Comparison of ENCODE assay signal across 32 mouse cellular contexts in the genomic region with DNA sequence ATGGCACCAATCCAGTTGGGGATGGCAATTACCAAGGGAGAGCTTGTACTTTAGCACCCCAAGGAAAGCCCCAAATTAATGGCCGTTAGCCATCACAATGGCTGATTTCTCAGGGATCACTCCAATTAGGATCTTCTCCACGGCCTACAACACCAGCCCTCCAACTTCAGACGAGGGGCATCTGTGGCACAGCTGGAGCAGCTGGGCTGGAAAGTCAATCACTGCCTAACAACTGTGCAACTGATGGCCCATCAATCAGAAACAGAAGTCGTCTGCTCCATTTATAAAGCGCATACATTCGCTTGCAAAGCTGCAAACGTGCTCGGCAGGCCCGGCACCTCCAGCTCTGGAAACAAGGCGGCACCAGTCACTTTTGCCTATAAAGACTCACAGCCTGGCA.
DNase-seq lines count a peak whose midpoint lies in the region; ATAC-seq and TF ChIP-seq lines count a peak whose summit lies in the region.
"Had no signal": no experiment of that assay in that cellular context is flagged by ENCODE, and none has a peak within 500 bp of the region (broad histone marks: within the 10 kb centered on the region; RNA-seq: fewer than 3 reads in every experiment).

No protein-coding gene starts in this region.

- TF ChIP-seq POLR2A in brain, embryonic 14.5 days (IDR thresholded peaks at IDR 0.05; ENCODE audit: borderline replicate concordance, extremely low read depth, insufficient read depth, insufficient read length, poor library complexity, severe bottlenecking): no peak
- TF ChIP-seq POLR2A in limb, embryonic 14.5 days (IDR thresholded peaks at IDR 0.05; ENCODE audit: borderline replicate concordance, extremely low read depth, insufficient read depth, insufficient read length): no peak

- TF ChIP-seq CTCF in brain, embryonic 14.5 days (IDR thresholded peaks at IDR 0.05; ENCODE audit: borderline replicate concordance, extremely low read depth, insufficient read depth, insufficient read length): no peak
- TF ChIP-seq CTCF in lung, postnatal 0 days (IDR thresholded peaks at IDR 0.05): no peak

- WGBS in forebrain, embryonic 14.5 days: 51% methylated on average over 10 of the region's 10 CpGs
- 71% methylated on average over 10 of the region's 10 CpGs for WGBS in forebrain, embryonic 11.5 days
- WGBS in limb, embryonic 14.5 days: 24% methylated on average over 10 of the region's 10 CpGs
- 79% methylated on average over 10 of the region's 10 CpGs for WGBS in lung, postnatal 0 days

- no peak overlapping the region for H3K27ac ChIP-seq in forebrain, embryonic 14.5 days (ENCODE audit: low read depth, low read length)
- no peak overlapping the region for H3K27ac ChIP-seq in forebrain, embryonic 11.5 days (ENCODE audit: low read depth, low read length)
- no peak overlapping the region; the same call in 1 of the 2 replicates for H3K27ac ChIP-seq in limb, embryonic 14.5 days (replicated peaks; ENCODE audit: low read depth, low read length)
- H3K27ac ChIP-seq in lung, postnatal 0 days (ENCODE audit: low read length): no peak overlapping the region
- H3K27ac ChIP-seq: embryonic facial prominence, embryonic 15.5 days; forebrain, embryonic 13.5 days; hindbrain, embryonic 13.5 days; liver, embryonic 14.5 days; midbrain, embryonic 12.5 days; stomach, postnatal 0 days had no signal

- no peak overlapping the region for H3K4me3 ChIP-seq in forebrain, embryonic 14.5 days (ENCODE audit: low read depth, low read length)
- H3K4me3 ChIP-seq in forebrain, embryonic 11.5 days (ENCODE audit: low read depth, low read length): no peak overlapping the region
- H3K4me3 ChIP-seq in limb, embryonic 14.5 days (replicated peaks; ENCODE audit: low read length): no peak overlapping the region
- no peak overlapping the region for H3K4me3 ChIP-seq in lung, postnatal 0 days (ENCODE audit: low read depth, low read length)
- H3K4me3 ChIP-seq: embryonic facial prominence, embryonic 15.5 days; forebrain, embryonic 13.5 days; hindbrain, embryonic 13.5 days; midbrain, embryonic 12.5 days; myocyte had no signal

- H3K9ac ChIP-seq in forebrain, embryonic 14.5 days (ENCODE audit: low read length): no peak overlapping the region
- H3K9ac ChIP-seq in forebrain, embryonic 11.5 days (ENCODE audit: low read length): no peak overlapping the region
- H3K9ac ChIP-seq in limb, embryonic 14.5 days (ENCODE audit: low read depth, low read length, severe bottlenecking): no peak overlapping the region
- no peak overlapping the region for H3K9ac ChIP-seq in lung, postnatal 0 days (replicated peaks; ENCODE audit: low read depth)
- H3K9ac ChIP-seq: embryonic facial prominence, embryonic 15.5 days; forebrain, embryonic 13.5 days; hindbrain, embryonic 13.5 days; liver, embryonic 14.5 days; midbrain, embryonic 12.5 days had no signal

- TF ChIP-seq EP300 in lung, postnatal 0 days (IDR thresholded peaks at IDR 0.05): no peak

- H3K9me3 ChIP-seq in forebrain, embryonic 14.5 days (replicated peaks; ENCODE audit: control insufficient read depth, low read length): no peaks in the 10 kb centered on the region
- no peaks in the 10 kb centered on the region for H3K9me3 ChIP-seq in forebrain, embryonic 11.5 days (ENCODE audit: control insufficient read depth, low read length)
- no peaks in the 10 kb centered on the region for H3K9me3 ChIP-seq in limb, embryonic 14.5 days (ENCODE audit: control insufficient read depth, low read length)
- H3K9me3 ChIP-seq in lung, postnatal 0 days (ENCODE audit: low read length): peaks cover 4% of the 10 kb centered on the region; the same call in 1 of the 2 replicates
- H3K9me3 ChIP-seq: embryonic facial prominence, embryonic 15.5 days; hindbrain, embryonic 13.5 days; midbrain, embryonic 12.5 days had no signal

- H3K27me3 ChIP-seq in forebrain, embryonic 14.5 days (replicated peaks; ENCODE audit: control insufficient read depth, insufficient read depth, low read length): no peaks in the 10 kb centered on the region
- no peaks in the 10 kb centered on the region for H3K27me3 ChIP-seq in forebrain, embryonic 11.5 days (ENCODE audit: control insufficient read depth, insufficient read depth, low read length)
- no peaks in the 10 kb centered on the region for H3K27me3 ChIP-seq in limb, embryonic 14.5 days (ENCODE audit: control insufficient read depth, insufficient read depth, low read length)
- H3K27me3 ChIP-seq in lung, postnatal 0 days (replicated peaks; ENCODE audit: insufficient read depth, low read length): no peaks in the 10 kb centered on the region
- H3K27me3 ChIP-seq: forebrain, embryonic 13.5 days; midbrain, embryonic 12.5 days had no signal

- no peaks in the 10 kb centered on the region for H3K4me1 ChIP-seq in forebrain, embryonic 14.5 days (ENCODE audit: control insufficient read depth, insufficient read depth, low read length)
- H3K4me1 ChIP-seq in forebrain, embryonic 11.5 days (replicated peaks; ENCODE audit: control insufficient read depth, insufficient read depth, low read length): no peaks in the 10 kb centered on the region
- H3K4me1 ChIP-seq in limb, embryonic 14.5 days (ENCODE audit: control insufficient read depth, insufficient read depth, low read length): peaks cover 43% of the 10 kb centered on the region
- H3K4me1 ChIP-seq in lung, postnatal 0 days (ENCODE audit: insufficient read depth, low read depth, low read length): no peaks in the 10 kb centered on the region
- H3K4me1 ChIP-seq: midbrain, embryonic 12.5 days had no signal

- ATAC-seq in forebrain, embryonic 14.5 days: no peak
- no peak for ATAC-seq in forebrain, embryonic 11.5 days (replicated peaks; ENCODE audit: low FRiP score)
- ATAC-seq in limb, embryonic 14.5 days (ENCODE audit: low FRiP score, low read depth): peak; percentile 46; the same call in 1 of the 2 replicates
- ATAC-seq in cerebellum, adult (ENCODE audit: insufficient number of reproducible peaks, low FRiP score, low TSS enrichment): no peak
- ATAC-seq in lung, postnatal 0 days: no peak
- ATAC-seq: forebrain, embryonic 13.5 days; intestine, postnatal 0 days; Patski had no signal

- H3K36me3 ChIP-seq in forebrain, embryonic 14.5 days (ENCODE audit: control insufficient read depth, insufficient read depth, low read length): no peaks in the 10 kb centered on the region
- no peaks in the 10 kb centered on the region for H3K36me3 ChIP-seq in forebrain, embryonic 11.5 days (ENCODE audit: control insufficient read depth, insufficient read depth, low read length)
- H3K36me3 ChIP-seq in limb, embryonic 14.5 days (ENCODE audit: control insufficient read depth, insufficient read depth, low read length): no peaks in the 10 kb centered on the region
- H3K36me3 ChIP-seq in lung, postnatal 0 days (ENCODE audit: insufficient read depth, low read length): no peaks in the 10 kb centered on the region
- H3K36me3 ChIP-seq: embryonic facial prominence, embryonic 15.5 days; hindbrain, embryonic 13.5 days; midbrain, embryonic 12.5 days had no signal

- no peak overlapping the region for H3K4me2 ChIP-seq in forebrain, embryonic 14.5 days (ENCODE audit: low read length)
- no peak overlapping the region for H3K4me2 ChIP-seq in forebrain, embryonic 11.5 days (ENCODE audit: low read depth, low read length, severe bottlenecking)
- H3K4me2 ChIP-seq in limb, embryonic 14.5 days (replicated peaks; ENCODE audit: low read depth, low read length, severe bottlenecking): no peak overlapping the region
- H3K4me2 ChIP-seq in lung, postnatal 0 days (replicated peaks; ENCODE audit: low read depth, low read length): no peak overlapping the region
- H3K4me2 ChIP-seq: embryonic facial prominence, embryonic 15.5 days; forebrain, embryonic 13.5 days; heart, embryonic 11.5 days; hindbrain, embryonic 13.5 days; midbrain, embryonic 12.5 days had no signal

- DNase-seq in forebrain, embryonic 14.5 days (ENCODE audit: low spot score): peak; percentile 15
- no peak for DNase-seq in forebrain, embryonic 11.5 days (ENCODE audit: low spot score)
- peak; percentile 46 for DNase-seq in brain, embryonic 14.5 days (ENCODE audit: low read depth)
- DNase-seq in forelimb bud, embryonic 11.5 days (ENCODE audit: low read depth, low spot score): peak; percentile 79
- peak; percentile 63 for DNase-seq in limb, embryonic 14.5 days (ENCODE audit: low spot score)
- no peak for DNase-seq in lung, postnatal 0 days (ENCODE audit: low spot score)
- DNase-seq: adrenal gland, postnatal 10 days; cerebellum, adult 11-12 months; cerebellum, postnatal 14 days; gastrocnemius, postnatal 36 days; heart, adult 18-20 months; heart, postnatal 36 days; kidney, adult 9 months; kidney, postnatal 10 days; liver; lung, adult 2 months; lung, postnatal 14 days; right cerebral cortex, adult 18-20 months; spleen, adult 18-20 months; thymus, adult 18-20 months; thymus, postnatal 36 days had no signal

Comparison
In these comparisons a context has a peak if more than half of its experiments do, and no peak if none do; other contexts are left out.
1. DNase-seq: peak in forebrain, embryonic 14.5 days (single experiment), brain, embryonic 14.5 days (single experiment), forelimb bud, embryonic 11.5 days (single experiment) and limb, embryonic 14.5 days (single experiment); none in forebrain, embryonic 11.5 days (single experiment) and lung, postnatal 0 days (single experiment).